Mouse (Mus musculus) heart, adult 2 months (tissue): ENCODE results near the gene Ncoa4. TPM values are rescaled to one million over a fixed set of nuclear protein-coding genes. Genes with fewer than 3 reads are reported as not detected.
"Not testable (repeated sequence)": the region's sequence is repeated elsewhere in the genome, so short reads cannot be mapped to it uniquely, and the experiment has no call there.

Source experiments
- DNase-seq, 2 experiments: peaks; one replicate each; pipeline ENCODE4 v3.0.0; 2021
- H3K27ac ChIP-seq: fragments of 200-600 bp; 2 replicates; pipeline ENCODE4 v1.8.1; 2022
- H3K27me3 ChIP-seq: fragments of 200-500 bp; 2 replicates; pipeline ENCODE4 v1.6.1; 2012; ENCODE audit warnings: mild to moderate bottlenecking, low read length, inconsistent platforms, mixed read lengths; ENCODE audit not compliant: control insufficient read depth, insufficient read depth
- H3K36me3 ChIP-seq: fragments of 200-500 bp; 2 replicates; pipeline ENCODE4 v1.6.1; 2012; ENCODE audit warnings: low read length, inconsistent platforms; ENCODE audit not compliant: control insufficient read depth, insufficient read depth
- H3K4me1 ChIP-seq: fragments of 200-500 bp; 2 replicates; pipeline ENCODE4 v1.6.1; 2011; ENCODE audit warnings: low read length; ENCODE audit not compliant: control insufficient read depth, insufficient read depth
- H3K4me3 ChIP-seq: fragments of 200-600 bp; 2 replicates; pipeline ENCODE4 v1.8.1; 2022
- H3K79me2 ChIP-seq: fragments of 200-500 bp; replicated peaks from 2 replicates; pipeline ENCODE4 v1.6.1; 2012; ENCODE audit warnings: mild to moderate bottlenecking, inconsistent platforms, low read length, moderate library complexity, mixed read lengths; ENCODE audit not compliant: control insufficient read depth, insufficient read depth
- H3K9ac ChIP-seq: fragments of 200-500 bp; 2 replicates; pipeline ENCODE4 v1.6.1; 2012; ENCODE audit warnings: low read depth, mild to moderate bottlenecking, control low read depth, inconsistent platforms, low read length, mixed read lengths
- CTCF ChIP-seq: fragments of 200-600 bp; IDR thresholded peaks from 2 replicates; pipeline ENCODE4 v1.8.1; 2022; ENCODE audit warnings: antibody characterized with exemption, mild to moderate bottlenecking, moderate library complexity
- EP300 ChIP-seq: fragments of 200-500 bp; IDR thresholded peaks from 2 replicates; pipeline ENCODE4 v1.6.1; 2011; ENCODE audit warnings: low read depth, low read length, control low read depth; ENCODE audit not compliant: insufficient read depth
- POLR2A ChIP-seq: fragments of 200-500 bp; IDR thresholded peaks from 2 replicates; pipeline ENCODE4 v1.6.1; 2011; ENCODE audit warnings: mild to moderate bottlenecking, low read depth, low read length, control low read depth; ENCODE audit not compliant: insufficient read depth
- WGBS: fragments of 180-500 bp; shearing (Covaris S2); methylation state at CpG from one replicate; pipeline ENCODE4 v1.1.7; 2018; 5-methylcytosine and 5-hydroxymethylcytosine counted together
- intact Hi-C: fragments of 180-260 bp; cut with DNase I; formaldehyde crosslinking; loops from one replicate; pipeline ENCODE4 v1.15.1; 2025
- polyA plus RNA-seq: library from polyadenylated mRNA; depleted of rRNA; stranded (reverse); fragments of >200 nt; gene quantifications from 2 replicates; pipeline ENCODE4 v1.2.3, GENCODE M21; 2012
- total RNA-seq, 2 experiments: library from RNA; stranded (reverse); gene quantifications; 2 replicates each; pipeline ENCODE4 v1.2.3; 2021

Gene Ncoa4
- total and polyA plus RNA-seq, 3 experiments: 36.7 to 196 (median 135) TPM

GRCm38 (mm10) chr14:32180861-32181260, 21.2 kb downstream of the Ncoa4 start:
- Histone ChIP-seq H3K4me3 (no peak overlapping the region), H3K36me3 (peaks cover 7% of the 10 kb centered on the region), H3K79me2 (no peaks in the 10 kb centered on the region), H3K9ac (no peak overlapping the region), H3K27me3 (no peaks in the 10 kb centered on the region), H3K27ac (no peak overlapping the region), H3K4me1 (no peaks in the 10 kb centered on the region)
- intact Hi-C loops: no loop called here
- TF ChIP-seq POLR2A: no peak
- TF ChIP-seq EP300: no peak
- no peak for TF ChIP-seq CTCF
- no peak for DNase-seq
- 84% methylated on average over 6 of the region's 6 CpGs for WGBS

GRCm38 (mm10) chr14:32183846-32184245, 24.2 kb downstream of the Ncoa4 start:
- 94% methylated on average over 4 of the region's 4 CpGs for WGBS
- intact Hi-C loops: no loop called here
- Histone ChIP-seq H3K27ac (no peak overlapping the region), H3K36me3 (peaks cover 12% of the 10 kb centered on the region), H3K27me3 (no peaks in the 10 kb centered on the region), H3K79me2 (no peaks in the 10 kb centered on the region), H3K4me3 (no peak overlapping the region), H3K9ac (no peak overlapping the region), H3K4me1 (no peaks in the 10 kb centered on the region)
- DNase-seq: no peak
- TF ChIP-seq EP300 (no peak), POLR2A (no peak), CTCF (no peak)

DNA sequence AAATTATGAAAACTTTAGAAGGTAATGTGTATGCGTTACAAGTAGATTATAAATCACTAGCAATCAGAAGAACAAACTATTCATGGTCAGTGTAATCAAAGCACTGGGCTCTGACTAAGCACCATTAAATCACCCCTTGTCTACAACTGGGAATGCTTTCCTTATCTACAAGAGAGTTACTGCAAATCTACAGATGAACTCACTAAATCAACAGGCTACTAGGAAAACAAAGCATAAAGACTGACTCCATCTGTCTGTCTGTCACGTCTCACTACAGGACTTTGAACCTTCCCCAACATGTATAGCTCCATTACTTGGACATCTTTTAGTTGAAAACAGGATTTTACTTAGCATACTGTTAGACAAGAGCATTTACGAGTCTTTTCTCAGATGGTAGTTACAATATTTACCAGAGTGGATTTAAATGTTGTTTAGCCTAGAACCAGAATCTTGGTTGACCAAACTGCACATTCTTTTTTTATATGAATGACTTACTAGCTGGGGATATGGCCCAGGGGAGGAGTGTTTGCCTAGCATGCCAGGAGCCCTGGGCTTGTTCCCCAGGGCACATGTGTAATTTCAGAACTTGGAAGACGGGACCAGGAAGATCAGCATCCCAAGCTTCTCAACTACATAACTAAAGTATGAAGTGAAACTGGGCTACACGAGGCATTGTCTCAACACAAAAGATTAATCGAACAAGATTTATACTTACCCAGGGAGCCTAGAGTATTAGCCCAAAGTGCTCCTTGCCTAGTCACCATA, 31.1 kb downstream of the Ncoa4 start:
- no peak overlapping the region for H3K27ac ChIP-seq
- H3K4me3 ChIP-seq: no peak overlapping the region
- H3K9ac ChIP-seq: no peak overlapping the region
- no peak for TF ChIP-seq CTCF
- TF ChIP-seq POLR2A: no peak
- H3K4me1 ChIP-seq: peaks cover 1% of the 10 kb centered on the region; the same call in 1 of the 2 replicates
- no peaks in the 10 kb centered on the region for H3K79me2 ChIP-seq
- peaks cover 11% of the 10 kb centered on the region for H3K36me3 ChIP-seq
- no peak for DNase-seq
- intact Hi-C loops: loop anchor here (10.0 kb wide), 2 partner anchors 396 to 536 kb away; no protein-coding TSS in a partner anchor
- H3K27me3 ChIP-seq: no peaks in the 10 kb centered on the region
- WGBS: 63% methylated on average over 6 of the region's 6 CpGs

GRCm38 (mm10) chr14:32191926-32192325, 32.3 kb downstream of the Ncoa4 start:
- H3K36me3 ChIP-seq: peaks cover 14% of the 10 kb centered on the region
- WGBS: 57% methylated on average over 5 of the region's 5 CpGs
- H3K4me1 ChIP-seq: peaks cover 1% of the 10 kb centered on the region; the same call in 1 of the 2 replicates
- no peaks in the 10 kb centered on the region for H3K27me3 ChIP-seq
- H3K79me2 ChIP-seq: no peaks in the 10 kb centered on the region
- intact Hi-C loops: loop anchor here (2.0 to 10.0 kb wide), 3 partner anchors 69 to 537 kb away; no protein-coding TSS in a partner anchor
- no peak overlapping the region for H3K4me3 ChIP-seq
- TF ChIP-seq CTCF: no peak
- no peak for TF ChIP-seq POLR2A
- no peak for TF ChIP-seq EP300
- DNase-seq: no peak
- no peak overlapping the region for H3K27ac ChIP-seq
- H3K9ac ChIP-seq: no peak overlapping the region

DNA sequence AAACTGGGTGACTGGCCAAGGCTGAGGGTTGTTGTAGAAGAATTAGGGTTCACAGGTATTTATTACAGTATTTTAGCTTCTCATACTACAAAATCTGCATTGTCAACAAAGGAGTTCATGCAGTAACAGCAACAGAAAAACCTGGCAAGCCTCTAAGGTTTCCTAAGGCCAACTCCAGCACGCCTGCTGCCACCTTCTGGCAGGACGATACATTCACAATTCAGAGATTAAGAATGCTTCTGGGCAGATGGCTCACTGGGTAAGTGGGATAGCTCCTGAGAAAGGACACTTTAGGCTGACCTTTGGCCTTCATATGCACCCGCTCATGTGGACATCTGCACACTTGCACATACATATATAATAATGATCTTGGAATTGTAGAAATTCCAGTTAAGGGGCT, 32.8 kb downstream of the Ncoa4 start:
- intact Hi-C loops: loop anchor here (2.0 to 10.0 kb wide), 3 partner anchors 70 to 538 kb away; no protein-coding TSS in a partner anchor
- peaks cover 1% of the 10 kb centered on the region; the same call in 1 of the 2 replicates for H3K4me1 ChIP-seq
- no peak overlapping the region for H3K27ac ChIP-seq
- no peaks in the 10 kb centered on the region for H3K27me3 ChIP-seq
- no peak overlapping the region for H3K4me3 ChIP-seq
- 18% methylated on average over 3 of the region's 3 CpGs for WGBS
- H3K79me2 ChIP-seq: 0 out of 2 replicates have a peak, but pooled peaks cover under 1% of the 10 kb centered on the region
- peak; percentile 39 to 64 for DNase-seq
- H3K9ac ChIP-seq: no peak overlapping the region
- peaks cover 14% of the 10 kb centered on the region for H3K36me3 ChIP-seq
- peak; percentile 84 for TF ChIP-seq CTCF
- no peak for TF ChIP-seq POLR2A
- TF ChIP-seq EP300: peak; percentile 78; the same call in 1 of the 2 replicates

DNA sequence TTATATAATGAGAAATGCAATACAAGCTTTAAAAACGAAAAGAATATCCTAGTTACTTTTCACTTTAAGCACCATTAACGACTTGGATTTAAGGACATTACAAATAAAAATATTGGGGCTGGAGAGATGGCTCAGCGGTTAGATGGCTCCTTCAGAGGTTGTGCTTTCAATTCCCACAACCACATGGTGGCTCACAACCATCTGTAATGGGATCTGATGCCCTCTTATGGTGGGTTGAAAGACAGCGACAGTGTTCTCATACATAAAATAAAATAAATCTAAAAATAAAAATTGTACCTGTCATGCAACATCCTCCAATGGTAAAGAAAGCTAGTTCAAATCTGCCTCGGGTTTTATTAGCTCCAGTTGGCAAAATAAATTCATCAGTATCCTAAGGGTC, 33.9 kb downstream of the Ncoa4 start:
- H3K27ac ChIP-seq, H3K4me1 ChIP-seq, H3K4me3 ChIP-seq, DNase-seq, H3K9ac ChIP-seq, H3K27me3 ChIP-seq, H3K79me2 ChIP-seq: not testable (repeated sequence)
- H3K36me3 ChIP-seq: peaks cover 11% of the 10 kb centered on the region
- WGBS: 69% methylated on average over 5 of the region's 5 CpGs
- 0 out of 2 replicates have a peak, but pooled peaks have one; percentile 9 for TF ChIP-seq CTCF
- intact Hi-C loops: loop anchor here (2.0 to 10.0 kb wide), 3 partner anchors 71 to 539 kb away; no protein-coding TSS in a partner anchor
